Mouse (Mus musculus) heart, embryonic 12.5 days (tissue): ENCODE measurements around the gene Spdye4a. TPM values are rescaled to one million over a fixed set of nuclear protein-coding genes. Genes with fewer than 3 reads are reported as not detected.

Experiments used
- ATAC-seq: fragments of 200-750 bp; cut with Nextera tagmentation; 2 replicates; pipeline ENCODE4 v1.8.0; 2017; ENCODE audit warnings: moderate TSS enrichment, moderate library complexity; ENCODE audit not compliant: insufficient number of reproducible peaks, low FRiP score
- H3K27ac ChIP-seq: fragments of 300-500 bp; sonication (generic); 2 replicates; pipeline ENCODE4 v1.5.1; 2016; ENCODE audit warnings: mild to moderate bottlenecking, moderate library complexity; ENCODE audit not compliant: poor library complexity, severe bottlenecking
- H3K27me3 ChIP-seq: fragments of 300-500 bp; sonication (generic); replicated peaks from 2 replicates; pipeline ENCODE4 v1.6.1; 2016; ENCODE audit warnings: mild to moderate bottlenecking, moderate library complexity
- H3K36me3 ChIP-seq: fragments of 300-500 bp; sonication (generic); 2 replicates; pipeline ENCODE4 v1.6.1; 2016; ENCODE audit warnings: mild to moderate bottlenecking, moderate library complexity
- H3K4me1 ChIP-seq: fragments of 300-500 bp; sonication (generic); replicated peaks from 2 replicates; pipeline ENCODE4 v1.6.1; 2016; ENCODE audit warnings: mild to moderate bottlenecking
- H3K4me2 ChIP-seq: fragments of 300-500 bp; sonication (generic); 2 replicates; pipeline ENCODE4 v1.6.1; 2016; ENCODE audit warnings: mild to moderate bottlenecking, moderate library complexity
- H3K4me3 ChIP-seq: fragments of 300-500 bp; sonication (generic); 2 replicates; pipeline ENCODE4 v1.5.1; 2016; ENCODE audit warnings: mild to moderate bottlenecking
- H3K9ac ChIP-seq: fragments of 300-500 bp; sonication (generic); 2 replicates; pipeline ENCODE4 v1.6.1; 2016; ENCODE audit warnings: mild to moderate bottlenecking, moderate library complexity
- H3K9me3 ChIP-seq: fragments of 300-500 bp; sonication (generic); replicated peaks from 2 replicates; pipeline ENCODE4 v1.6.1; 2016; ENCODE audit warnings: mild to moderate bottlenecking, moderate library complexity
- WGBS: fragments of 180-500 bp; shearing (Covaris S2); methylation state at CpG from one replicate; pipeline ENCODE4 v1.1.7; 2016; 5-methylcytosine and 5-hydroxymethylcytosine counted together
- polyA plus RNA-seq: library from polyadenylated mRNA; unstranded; fragments of >200 nt; fragmentation: Nextera tagmentation; extraction: Ambion mirVana; gene quantifications from 2 replicates; pipeline ENCODE4 v1.2.1, GENCODE M21; 2016

Spdye4a gene
- polyA plus RNA-seq, 1 experiment from 2014 or later, result not detected

DNA sequence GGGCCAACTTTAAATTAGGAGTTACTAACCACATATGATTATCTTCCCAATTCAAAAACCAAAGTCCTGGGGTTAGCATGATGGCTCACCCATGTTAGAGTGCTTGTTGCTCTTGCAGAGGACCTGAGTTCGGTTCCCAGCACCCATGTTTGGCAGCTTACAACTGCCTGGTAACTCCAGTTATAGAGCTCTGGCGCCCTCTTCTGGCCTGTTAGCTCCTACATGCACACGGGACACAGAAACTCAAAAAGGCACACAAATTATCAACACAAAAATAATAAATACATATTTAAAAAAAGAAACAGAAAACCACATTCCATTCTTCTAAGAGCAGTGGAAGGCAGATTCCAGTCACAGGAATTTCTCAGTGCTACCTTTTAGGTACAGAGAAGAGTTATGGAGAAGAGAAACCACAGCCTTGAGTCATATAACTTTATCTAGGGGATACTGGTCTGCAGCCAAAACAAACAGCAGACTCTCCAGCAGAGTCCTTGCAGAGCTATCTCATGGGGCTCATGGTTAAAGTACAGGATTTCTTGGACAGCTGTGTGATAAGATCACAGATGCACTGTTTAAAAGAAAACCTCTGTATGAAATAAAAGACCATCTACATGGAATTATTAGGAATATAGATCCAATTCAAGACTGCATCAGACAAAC, 49.0 kb downstream of the Spdye4a start:
- Histone ChIP-seq H3K27me3 (no peaks in the 10 kb centered on the region), H3K4me1 (peaks cover 17% of the 10 kb centered on the region), H3K4me2 (no peak overlapping the region), H3K9me3 (peaks cover 23% of the 10 kb centered on the region), H3K4me3 (no peak overlapping the region), H3K9ac (no peak overlapping the region), H3K36me3 (peaks cover 65% of the 10 kb centered on the region), H3K27ac (peak overlapping the region; percentile 44; the same call in 1 of the 2 replicates)
- no peak for ATAC-seq
- WGBS, result 85% methylated on average over 3 of the region's 3 CpGs

DNA sequence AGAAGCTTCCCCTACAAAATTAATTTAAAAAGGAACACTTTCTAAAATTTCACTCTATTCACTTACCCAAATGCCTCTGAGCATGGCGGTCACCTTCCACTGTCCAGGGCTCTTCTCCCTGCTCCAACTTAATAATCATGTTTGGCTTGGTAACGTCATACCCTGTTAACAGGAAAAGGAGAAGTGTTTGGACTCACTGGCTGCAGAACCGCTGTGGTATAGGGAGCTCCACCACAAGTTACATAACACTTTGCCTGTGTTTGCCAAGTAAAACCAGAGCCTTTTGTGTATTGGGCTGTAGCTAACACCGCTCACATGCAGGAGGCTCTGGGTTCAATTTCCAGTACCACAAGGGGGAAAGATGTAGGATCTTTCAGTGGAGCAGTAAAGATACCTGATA, 50.7 kb downstream of the Spdye4a start:
- H3K9ac ChIP-seq, result no peak overlapping the region
- peaks cover 81% of the 10 kb centered on the region for H3K36me3 ChIP-seq
- H3K27ac ChIP-seq, result no peak overlapping the region
- H3K9me3 ChIP-seq, result peaks cover 23% of the 10 kb centered on the region
- H3K4me3 ChIP-seq, result no peak overlapping the region
- no peak overlapping the region for H3K4me2 ChIP-seq
- no peaks in the 10 kb centered on the region for H3K27me3 ChIP-seq
- WGBS, result 91% methylated on average over 4 of the region's 4 CpGs
- H3K4me1 ChIP-seq, result peaks cover 17% of the 10 kb centered on the region
- no peak for ATAC-seq

Other genes with a start within 250 kb of the Spdye4a start
- gene Rnf216, start 113.9 kb downstream of the Spdye4a start, polyA plus RNA-seq, result 38.7 and 40.4 TPM in 2 replicates
- gene Olfr718-ps1, start 79.3 kb downstream of the Spdye4a start, polyA plus RNA-seq, result not detected in 2 replicates
- gene Rbak, start 46.1 kb downstream of the Spdye4a start, polyA plus RNA-seq, result 8.8 and 9.0 TPM in 2 replicates
- not detected in 2 replicates for gene Spdye4b, start 45.9 kb downstream of the Spdye4a start, polyA plus RNA-seq
- gene Zfp12, start 8.3 kb upstream of the Spdye4a start, polyA plus RNA-seq, result 10.3 and 11.3 TPM in 2 replicates
- gene Zfp316, start 43.1 kb upstream of the Spdye4a start, polyA plus RNA-seq, result 4.6 and 4.9 TPM in 2 replicates
- 0.09 TPM in 1 of 2 replicates, not detected in the other for gene Zfp853, start 66.7 kb upstream of the Spdye4a start, polyA plus RNA-seq
- 26.9 and 27.6 TPM in 2 replicates for gene E130309D02Rik, start 88.5 kb upstream of the Spdye4a start, polyA plus RNA-seq
- gene Zdhhc4, start 102.4 kb upstream of the Spdye4a start, polyA plus RNA-seq, result 51.9 and 56.5 TPM in 2 replicates
- gene Grid2ip, start 130.4 kb upstream of the Spdye4a start, polyA plus RNA-seq, result 0.14 and 0.51 TPM in 2 replicates
- gene Kdelr2, start 176.9 kb upstream of the Spdye4a start, polyA plus RNA-seq, result 285 TPM in 2 replicates
- gene Daglb, start 237.7 kb upstream of the Spdye4a start, polyA plus RNA-seq, result 10.6 TPM in 2 replicates